In genomic region chr6:71625984-71626383, GRCm38 (mm10) we compare ENCODE assay signal across 21 mouse cellular contexts.
"Had no signal": no experiment of that assay in that cellular context is flagged by ENCODE, and none has a peak within 500 bp of the region (broad histone marks: within the 10 kb centered on the region; RNA-seq: fewer than 3 reads in every experiment).

No protein-coding gene starts in this region.

- H3K27ac ChIP-seq: lung, embryonic 15.5 days; macrophage; midbrain, embryonic 13.5 days; neural tube, embryonic 13.5 days; neural tube, embryonic 15.5 days had no signal

- H3K4me2 ChIP-seq: lung, embryonic 15.5 days; midbrain, embryonic 11.5 days; midbrain, embryonic 13.5 days; neural tube, embryonic 13.5 days; neural tube, embryonic 15.5 days had no signal

- H3K9ac ChIP-seq: lung, embryonic 15.5 days; midbrain, embryonic 13.5 days; neural tube, embryonic 13.5 days; neural tube, embryonic 15.5 days had no signal

- H3K9me3 ChIP-seq: lung, embryonic 15.5 days; megakaryocyte, embryonic 14.5 days; midbrain, embryonic 13.5 days; neural tube, embryonic 13.5 days; neural tube, embryonic 15.5 days had no signal

- DNase-seq: lung, adult 2 months; lung, postnatal 14 days; lung, postnatal 36 days; retina, postnatal 1 day; right cerebral cortex, adult 18-20 months; right cerebral cortex, postnatal 25 days; right cerebral cortex, postnatal 4 days; spleen, adult 18-20 months; thymus, adult 18-20 months; thymus, postnatal 14 days; thymus, postnatal 36 days had no signal

- ATAC-seq: lung, postnatal 0 days; midbrain, embryonic 13.5 days; midbrain, embryonic 16.5 days had no signal

- H3K27me3 ChIP-seq: lung, embryonic 15.5 days; megakaryocyte, embryonic 14.5 days; midbrain, embryonic 13.5 days; neural tube, embryonic 13.5 days; neural tube, embryonic 15.5 days had no signal

- H3K4me3 ChIP-seq: lung, embryonic 15.5 days; megakaryocyte, embryonic 14.5 days; midbrain, embryonic 13.5 days; myocyte; neural tube, embryonic 13.5 days; neural tube, embryonic 15.5 days had no signal
